Mouse (Mus musculus) hindbrain, embryonic 13.5 days (tissue): Measurements from ENCODE around the gene Ddr2. TPM values are rescaled to one million over a fixed set of nuclear protein-coding genes. Genes with fewer than 3 reads are reported as not detected.
"Not testable (repeated sequence)": the region's sequence is repeated elsewhere in the genome, so short reads cannot be mapped to it uniquely, and the experiment has no call there.

Experiments used
- ATAC-seq: fragments of 200-750 bp; cut with Nextera tagmentation; 2 replicates; pipeline ENCODE4 v1.8.0; 2017; ENCODE audit warnings: moderate TSS enrichment; ENCODE audit not compliant: low FRiP score
- H3K27ac ChIP-seq: fragments of 300-500 bp; sonication (generic); 2 replicates; pipeline ENCODE4 v1.5.1; 2015; ENCODE audit warnings: inconsistent platforms, mild to moderate bottlenecking, moderate library complexity
- H3K27me3 ChIP-seq: fragments of 300-500 bp; sonication (generic); 2 replicates; pipeline ENCODE4 v1.6.1; 2015; ENCODE audit warnings: mild to moderate bottlenecking, inconsistent platforms
- H3K36me3 ChIP-seq: fragments of 300-500 bp; sonication (generic); 2 replicates; pipeline ENCODE4 v1.6.1; 2015; ENCODE audit warnings: mild to moderate bottlenecking, inconsistent platforms
- H3K4me1 ChIP-seq: fragments of 300-500 bp; sonication (generic); replicated peaks from 2 replicates; pipeline ENCODE4 v1.6.1; 2015; ENCODE audit warnings: inconsistent platforms
- H3K4me2 ChIP-seq: fragments of 300-500 bp; sonication (generic); 2 replicates; pipeline ENCODE4 v1.6.1; 2015; ENCODE audit warnings: inconsistent platforms, mild to moderate bottlenecking, moderate library complexity
- H3K4me3 ChIP-seq: fragments of 300-500 bp; sonication (generic); 2 replicates; pipeline ENCODE4 v1.5.1; 2015; ENCODE audit warnings: mild to moderate bottlenecking, inconsistent platforms
- H3K9ac ChIP-seq: fragments of 300-500 bp; sonication (generic); 2 replicates; pipeline ENCODE4 v1.6.1; 2015; ENCODE audit warnings: mild to moderate bottlenecking, inconsistent platforms
- H3K9me3 ChIP-seq: fragments of 300-500 bp; sonication (generic); 2 replicates; pipeline ENCODE4 v1.6.1; 2016; ENCODE audit warnings: inconsistent platforms
- whole genome bisulfite sequencing: fragments of 180-500 bp; shearing (Covaris S2); methylation state at CpG from one replicate; pipeline ENCODE4 v1.1.7; 2015; 5-methylcytosine and 5-hydroxymethylcytosine counted together
- polyA plus RNA-seq: library from polyadenylated mRNA; unstranded; fragments of >200 nt; fragmentation: Nextera tagmentation; extraction: Ambion mirVana; gene quantifications from 2 replicates; pipeline ENCODE4 v1.2.1, GENCODE M21; 2015

The Ddr2 gene
- polyA plus RNA-seq, 1 experiment from 2014 or later, result 9.4 TPM

- Histone ChIP-seq H3K4me1 (no peaks in the 10 kb centered on the region), H3K4me2 (no peak overlapping the region), H3K27me3 (no peaks in the 10 kb centered on the region), H3K27ac (no peak overlapping the region), H3K9ac (no peak overlapping the region), H3K4me3 (no peak overlapping the region), H3K36me3 (peaks cover 33% of the 10 kb centered on the region), H3K9me3 (no peaks in the 10 kb centered on the region)
- 96% methylated on average over 5 of the region's 5 CpGs for WGBS
- no peak for ATAC-seq
Measured at GRCm38 (mm10) chr1:170141626-170142025, 31.1 kb upstream of the Ddr2 start.

GRCm38 (mm10) chr1:170136351-170137009, 25.9 kb upstream of the Ddr2 start:
- whole genome bisulfite sequencing, result 26% methylated on average over 7 of the region's 7 CpGs
- Histone ChIP-seq H3K4me3 (no peak overlapping the region), H3K36me3 (peaks cover 6% of the 10 kb centered on the region), H3K9ac (no peak overlapping the region), H3K27ac (no peak overlapping the region), H3K4me2 (no peak overlapping the region), H3K4me1 (peaks cover 5% of the 10 kb centered on the region; the same call in 1 of the 2 replicates), H3K27me3 (no peaks in the 10 kb centered on the region), H3K9me3 (no peaks in the 10 kb centered on the region)
- peak; percentile 68; the same call in 1 of the 2 replicates for ATAC-seq

- no peaks in the 10 kb centered on the region for H3K27me3 ChIP-seq
- no peaks in the 10 kb centered on the region for H3K36me3 ChIP-seq
- no peak for ATAC-seq
- no peak overlapping the region for H3K27ac ChIP-seq
- no peak overlapping the region for H3K9ac ChIP-seq
- H3K4me2 ChIP-seq, result no peak overlapping the region
- WGBS, result 90% methylated on average over 8 of the region's 8 CpGs
- H3K4me3 ChIP-seq, result no peak overlapping the region
- no peaks in the 10 kb centered on the region for H3K9me3 ChIP-seq
- H3K4me1 ChIP-seq, result peaks cover 5% of the 10 kb centered on the region; the same call in 1 of the 2 replicates
Measured at GRCm38 (mm10) chr1:170134264-170134663, 23.7 kb upstream of the Ddr2 start.

- H3K9ac ChIP-seq, result no peak overlapping the region
- no peaks in the 10 kb centered on the region for H3K4me1 ChIP-seq
- H3K4me2 ChIP-seq, result no peak overlapping the region
- 70% methylated on average over 3 of the region's 3 CpGs for WGBS
- no peaks in the 10 kb centered on the region for H3K27me3 ChIP-seq
- no peaks in the 10 kb centered on the region for H3K9me3 ChIP-seq
- ATAC-seq, result no peak
- H3K4me3 ChIP-seq, result no peak overlapping the region
- H3K27ac ChIP-seq, result no peak overlapping the region
- no peaks in the 10 kb centered on the region for H3K36me3 ChIP-seq
Measured at GRCm38 (mm10) chr1:170130962-170131361, 20.4 kb upstream of the Ddr2 start.

- no peak for ATAC-seq
- Histone ChIP-seq H3K9ac (no peak overlapping the region), H3K9me3 (no peaks in the 10 kb centered on the region), H3K27ac (no peak overlapping the region), H3K4me1 (no peaks in the 10 kb centered on the region), H3K4me3 (no peak overlapping the region), H3K4me2 (no peak overlapping the region), H3K27me3 (no peaks in the 10 kb centered on the region), H3K36me3 (no peaks in the 10 kb centered on the region)
- 54% methylated on average over 2 of the region's 2 CpGs for WGBS
Measured at GRCm38 (mm10) chr1:170124644-170125043, 14.1 kb upstream of the Ddr2 start.

GRCm38 (mm10) chr1:170113616-170114015, 3.1 kb upstream of the Ddr2 start:
- no peak for ATAC-seq
- H3K27ac ChIP-seq, result no peak overlapping the region
- no peak overlapping the region for H3K9ac ChIP-seq
- WGBS, result 85% methylated on average over 6 of the region's 6 CpGs
- no peaks in the 10 kb centered on the region for H3K9me3 ChIP-seq
- H3K36me3 ChIP-seq, result no peaks in the 10 kb centered on the region
- H3K4me2 ChIP-seq, result no peak overlapping the region
- no peaks in the 10 kb centered on the region for H3K4me1 ChIP-seq
- H3K4me3 ChIP-seq, result no peak overlapping the region
- H3K27me3 ChIP-seq, result no peaks in the 10 kb centered on the region

- H3K27ac ChIP-seq, result no peak overlapping the region
- ATAC-seq, result no peak
- H3K9ac ChIP-seq, result no peak overlapping the region
- no peak overlapping the region for H3K4me3 ChIP-seq
- no peaks in the 10 kb centered on the region for H3K9me3 ChIP-seq
- no peaks in the 10 kb centered on the region for H3K27me3 ChIP-seq
- no peaks in the 10 kb centered on the region for H3K4me1 ChIP-seq
- 89% methylated on average over 10 of the region's 10 CpGs for WGBS
- H3K4me2 ChIP-seq, result no peak overlapping the region
- no peaks in the 10 kb centered on the region for H3K36me3 ChIP-seq
Measured at GRCm38 (mm10) chr1:170112261-170112660, 1.7 kb upstream of the Ddr2 start.

GRCm38 (mm10) chr1:170111651-170112226, 1.2 kb upstream of the Ddr2 start:
- no peak overlapping the region for H3K9ac ChIP-seq
- no peak for ATAC-seq
- no peaks in the 10 kb centered on the region for H3K4me1 ChIP-seq
- H3K9me3 ChIP-seq, result no peaks in the 10 kb centered on the region
- no peak overlapping the region for H3K4me2 ChIP-seq
- no peaks in the 10 kb centered on the region for H3K27me3 ChIP-seq
- H3K27ac ChIP-seq, result no peak overlapping the region
- 80% methylated on average over 16 of the region's 16 CpGs for WGBS
- H3K36me3 ChIP-seq, result no peaks in the 10 kb centered on the region
- H3K4me3 ChIP-seq, result no peak overlapping the region

- no peak overlapping the region for H3K27ac ChIP-seq
- H3K9ac ChIP-seq, result peak overlapping the region; percentile 2; the same call in 1 of the 2 replicates
- 0 out of 2 replicates have a peak overlapping the region, but pooled peaks have one; percentile 6 for H3K4me2 ChIP-seq
- H3K27me3 ChIP-seq, result no peaks in the 10 kb centered on the region
- peak overlapping the region; percentile 19 for H3K4me3 ChIP-seq
- H3K4me1 ChIP-seq, result no peaks in the 10 kb centered on the region
- H3K36me3 ChIP-seq, result no peaks in the 10 kb centered on the region
- 81% methylated on average over 19 of the region's 19 CpGs for WGBS
- no peak for ATAC-seq
- no peaks in the 10 kb centered on the region for H3K9me3 ChIP-seq
Measured at GRCm38 (mm10) chr1:170109776-170110515, 616 bp downstream of the Ddr2 start.

GRCm38 (mm10) chr1:170102814-170103213, 7.7 kb downstream of the Ddr2 start:
- 90% methylated on average over 6 of the region's 6 CpGs for WGBS
- not testable (repeated sequence) for ATAC-seq, H3K9ac ChIP-seq, H3K4me2 ChIP-seq, H3K9me3 ChIP-seq, H3K27me3 ChIP-seq, H3K4me3 ChIP-seq, H3K27ac ChIP-seq, H3K4me1 ChIP-seq, H3K36me3 ChIP-seq

GRCm38 (mm10) chr1:170086631-170087030, 23.9 kb downstream of the Ddr2 start:
- no peak overlapping the region for H3K4me2 ChIP-seq

GRCm38 (mm10) chr1:170084151-170084796, 26.3 kb downstream of the Ddr2 start:
- Histone ChIP-seq H3K27ac (no peak overlapping the region), H3K27me3 (no peaks in the 10 kb centered on the region), H3K9ac (no peak overlapping the region), H3K4me1 (no peaks in the 10 kb centered on the region), H3K4me3 (no peak overlapping the region), H3K36me3 (no peaks in the 10 kb centered on the region), H3K4me2 (no peak overlapping the region), H3K9me3 (no peaks in the 10 kb centered on the region)
- WGBS, result 93% methylated on average over 12 of the region's 12 CpGs
- ATAC-seq, result no peak

More at GRCm38 (mm10) chr1:170086631-170087030, 23.9 kb downstream of the Ddr2 start:
- H3K36me3 ChIP-seq, result no peaks in the 10 kb centered on the region
- no peaks in the 10 kb centered on the region for H3K4me1 ChIP-seq
- no peak overlapping the region for H3K27ac ChIP-seq
- no peaks in the 10 kb centered on the region for H3K27me3 ChIP-seq
- no peak overlapping the region for H3K9ac ChIP-seq
- 95% methylated on average over 7 of the region's 7 CpGs for WGBS
- no peak overlapping the region for H3K4me3 ChIP-seq
- no peak for ATAC-seq
- no peaks in the 10 kb centered on the region for H3K9me3 ChIP-seq
